Mouse (Mus musculus) forelimb bud, embryonic 11.5 days (tissue): Measurements from ENCODE around the gene Rpsa.

Experiments used
- DNase-seq: peaks from one replicate; pipeline ENCODE4 v3.0.0-alpha.2; 2012; ENCODE audit warnings: low read depth, low spot score

Rpsa gene

GRCm38 (mm10) chr9:120167826-120168225 lies 40.3 kb downstream of the Rpsa start:
- no peak for DNase-seq

- peak; percentile 58 for DNase-seq
These were observed 43.8 kb downstream of the Rpsa start for GRCm38 (mm10) chr9:120171295-120171694.

- DNase-seq, result no peak
These were observed 47.1 kb downstream of the Rpsa start for GRCm38 (mm10) chr9:120174436-120175137.

GRCm38 (mm10) chr9:120178813-120179212 lies 51.3 kb downstream of the Rpsa start:
- DNase-seq, result no peak
